Mouse (Mus musculus) hindbrain, embryonic 10.5 days (tissue): ENCODE measurements around the gene Hmox2. TPM values are rescaled to one million over a fixed set of nuclear protein-coding genes. Genes with fewer than 3 reads are reported as not detected.

Experiments used
- polyA plus RNA-seq: library from polyadenylated mRNA; unstranded; fragments of >200 nt; fragmentation: Nextera tagmentation; extraction: Ambion mirVana; gene quantifications from 2 replicates; pipeline ENCODE4 v1.2.1, GENCODE M21; 2016

Gene Hmox2
- polyA plus RNA-seq, 1 experiment from 2014 or later, result 93.3 TPM

Other genes with a start within 250 kb of the Hmox2 start
- gene Srl, start 184.5 kb upstream of the Hmox2 start, polyA plus RNA-seq, result 22.8 and 23.4 TPM in 2 replicates
- gene Tfap4, start 166.5 kb upstream of the Hmox2 start, polyA plus RNA-seq, result 21.3 and 27.5 TPM in 2 replicates
- gene Glis2, start 131.6 kb upstream of the Hmox2 start, polyA plus RNA-seq, result 27.3 and 27.9 TPM in 2 replicates
- 88.0 and 131 TPM in 2 replicates for gene Pam16, start 101.4 kb upstream of the Hmox2 start, polyA plus RNA-seq
- gene Vasn, start 86.4 kb upstream of the Hmox2 start, polyA plus RNA-seq, result 10.3 and 12.6 TPM in 2 replicates
- gene Dnaja3, start 86.4 kb upstream of the Hmox2 start, polyA plus RNA-seq, result 60.7 and 62.7 TPM in 2 replicates
- 24.4 and 25.5 TPM in 2 replicates for gene Coro7, start 46.6 kb upstream of the Hmox2 start, polyA plus RNA-seq
- gene Nmral1, start 7.0 kb upstream of the Hmox2 start, polyA plus RNA-seq, result 192 and 203 TPM in 2 replicates
- gene Cdip1, start 63.9 kb downstream of the Hmox2 start, polyA plus RNA-seq, result 109 and 111 TPM in 2 replicates
- gene 4930562C15Rik, start 109.1 kb downstream of the Hmox2 start, polyA plus RNA-seq, result 0.51 and 0.55 TPM in 2 replicates
- gene Ubald1, start 154.0 kb downstream of the Hmox2 start, polyA plus RNA-seq, result 33.1 and 41.3 TPM in 2 replicates
- 71.6 and 80.8 TPM in 2 replicates for gene Mgrn1, start 159.9 kb downstream of the Hmox2 start, polyA plus RNA-seq
- gene Nudt16l1, start 212.4 kb downstream of the Hmox2 start, polyA plus RNA-seq, result 141 and 145 TPM in 2 replicates
- gene Anks3, start 237.8 kb downstream of the Hmox2 start, polyA plus RNA-seq, result 52.3 and 60.0 TPM in 2 replicates